Mouse (Mus musculus): ENCODE measurements around the gene Ptpn7. TPM values are rescaled to one million over a fixed set of nuclear protein-coding genes. Genes with fewer than 3 reads are reported as not detected.

Ptpn7 gene
- polyA plus RNA-seq, 1 experiment from 2014 or later, result 1.8 TPM

DNA sequence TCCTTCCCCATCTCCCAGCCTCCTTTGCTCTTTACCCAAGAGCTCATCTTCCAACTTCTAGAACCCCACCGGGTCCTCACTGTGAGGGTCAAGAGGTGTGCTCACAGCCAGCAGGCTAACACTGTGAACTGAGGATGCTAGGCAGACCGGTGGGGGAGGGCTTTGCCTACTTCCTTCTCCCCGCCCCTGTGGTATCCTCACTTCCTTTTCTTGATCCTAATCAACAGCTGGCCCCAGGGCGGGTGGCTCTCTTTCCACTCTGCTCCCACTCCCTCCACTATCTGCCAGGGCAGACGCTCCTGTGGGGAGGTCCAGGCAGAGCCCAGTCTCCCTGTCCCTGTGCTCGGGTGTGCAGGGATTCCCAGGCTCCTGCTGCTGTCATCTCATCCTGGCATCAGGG lies 1.5 kb upstream of the Ptpn7 start:
- no peaks in the 10 kb centered on the region for H3K36me3 ChIP-seq (ENCODE audit: control insufficient read depth, insufficient read depth, low read length)
- no peak for DNase-seq (ENCODE audit: low spot score)
- H3K4me1 ChIP-seq (replicated peaks; ENCODE audit: control insufficient read depth, insufficient read depth, low read length), result peaks cover 3% of the 10 kb centered on the region; the same call in 1 of the 2 replicates
- H3K9me3 ChIP-seq (ENCODE audit: control insufficient read depth, low read length), result no peaks in the 10 kb centered on the region
- H3K27ac ChIP-seq (ENCODE audit: low read depth, low read length), result no peak overlapping the region
- no peak overlapping the region for H3K9ac ChIP-seq (ENCODE audit: low read length)
- H3K4me2 ChIP-seq (ENCODE audit: low read depth, low read length, severe bottlenecking), result no peak overlapping the region
- no peak overlapping the region for H3K4me3 ChIP-seq (ENCODE audit: low read depth, low read length)
- ATAC-seq (replicated peaks; ENCODE audit: low FRiP score), result no peak
- H3K27me3 ChIP-seq (ENCODE audit: control insufficient read depth, insufficient read depth, low read length), result no peaks in the 10 kb centered on the region; the same call in 1 of the 2 replicates
- WGBS, result 38% methylated on average over 6 of the region's 6 CpGs

DNA sequence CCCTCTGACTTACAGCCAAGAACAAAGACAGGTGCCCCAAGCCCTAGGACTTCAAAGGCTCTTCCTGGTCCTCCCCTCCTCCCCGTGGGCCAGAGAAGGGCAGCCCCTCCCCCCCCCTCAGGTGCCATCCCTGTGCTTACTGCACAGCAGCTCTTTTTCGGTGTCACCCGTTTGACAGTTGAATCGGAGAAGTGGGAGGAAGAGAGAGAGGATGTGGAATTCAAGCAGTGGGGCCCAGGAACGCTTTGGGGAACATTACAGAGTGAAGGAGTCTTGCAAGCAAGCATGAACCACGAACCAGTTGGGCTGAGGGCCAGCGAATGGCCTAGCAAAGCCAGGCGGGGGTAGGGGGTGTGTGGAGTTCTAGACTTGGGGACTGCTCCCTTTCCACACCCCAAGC lies 940 bp upstream of the Ptpn7 start:
- no peaks in the 10 kb centered on the region for H3K9me3 ChIP-seq (ENCODE audit: control insufficient read depth, low read length)
- H3K4me3 ChIP-seq (ENCODE audit: low read depth, low read length), result no peak overlapping the region
- ATAC-seq (replicated peaks; ENCODE audit: low FRiP score), result no peak
- H3K4me2 ChIP-seq (ENCODE audit: low read depth, low read length, severe bottlenecking), result no peak overlapping the region
- no peak overlapping the region for H3K27ac ChIP-seq (ENCODE audit: low read depth, low read length)
- DNase-seq (ENCODE audit: low spot score), result no peak
- no peak overlapping the region for H3K9ac ChIP-seq (ENCODE audit: low read length)
- no peaks in the 10 kb centered on the region; the same call in 1 of the 2 replicates for H3K27me3 ChIP-seq (ENCODE audit: control insufficient read depth, insufficient read depth, low read length)
- H3K4me1 ChIP-seq (replicated peaks; ENCODE audit: control insufficient read depth, insufficient read depth, low read length), result peaks cover 3% of the 10 kb centered on the region; the same call in 1 of the 2 replicates
- H3K36me3 ChIP-seq (ENCODE audit: control insufficient read depth, insufficient read depth, low read length), result no peaks in the 10 kb centered on the region
- 67% methylated on average over 8 of the region's 8 CpGs for WGBS

DNA sequence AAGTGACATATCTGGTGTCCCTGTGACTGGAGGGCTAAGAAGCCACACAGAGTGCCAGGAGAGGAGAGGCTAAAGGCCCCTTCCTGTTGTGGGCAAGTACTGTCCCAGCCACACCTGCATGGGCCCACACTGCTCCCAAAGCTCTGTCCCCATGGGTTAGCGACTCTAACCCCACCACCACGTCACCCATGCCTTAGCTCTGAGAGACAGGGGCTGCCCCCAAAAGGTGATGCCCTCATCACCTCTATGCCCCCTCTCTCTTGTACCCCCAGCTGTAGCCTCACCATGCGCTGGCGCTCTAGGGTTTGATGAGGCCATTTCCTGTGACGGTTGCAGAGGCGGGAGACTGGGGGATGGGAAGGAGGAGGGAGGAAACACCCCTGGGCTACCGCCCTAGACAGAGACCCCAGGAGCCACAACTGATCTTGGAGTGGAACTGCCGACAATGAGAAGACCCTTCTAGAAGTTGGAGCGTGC lies 431 bp downstream of the Ptpn7 start:
- H3K27me3 ChIP-seq (ENCODE audit: control insufficient read depth, insufficient read depth, low read length), result no peaks in the 10 kb centered on the region
- no peaks in the 10 kb centered on the region for H3K36me3 ChIP-seq (ENCODE audit: control insufficient read depth, insufficient read depth, low read length)
- ATAC-seq (replicated peaks; ENCODE audit: low FRiP score), result no peak
- no peak overlapping the region for H3K9ac ChIP-seq (ENCODE audit: low read length)
- DNase-seq (ENCODE audit: low spot score), result peak; percentile 44
- no peak overlapping the region for H3K4me2 ChIP-seq (ENCODE audit: low read depth, low read length, severe bottlenecking)
- H3K4me3 ChIP-seq (ENCODE audit: low read depth, low read length), result no peak overlapping the region
- no peak overlapping the region for H3K27ac ChIP-seq (ENCODE audit: low read depth, low read length)
- WGBS, result 86% methylated on average over 9 of the region's 9 CpGs
- no peaks in the 10 kb centered on the region for H3K9me3 ChIP-seq (ENCODE audit: control insufficient read depth, low read length)
- peaks cover 3% of the 10 kb centered on the region; the same call in 1 of the 2 replicates for H3K4me1 ChIP-seq (replicated peaks; ENCODE audit: control insufficient read depth, insufficient read depth, low read length)

DNA sequence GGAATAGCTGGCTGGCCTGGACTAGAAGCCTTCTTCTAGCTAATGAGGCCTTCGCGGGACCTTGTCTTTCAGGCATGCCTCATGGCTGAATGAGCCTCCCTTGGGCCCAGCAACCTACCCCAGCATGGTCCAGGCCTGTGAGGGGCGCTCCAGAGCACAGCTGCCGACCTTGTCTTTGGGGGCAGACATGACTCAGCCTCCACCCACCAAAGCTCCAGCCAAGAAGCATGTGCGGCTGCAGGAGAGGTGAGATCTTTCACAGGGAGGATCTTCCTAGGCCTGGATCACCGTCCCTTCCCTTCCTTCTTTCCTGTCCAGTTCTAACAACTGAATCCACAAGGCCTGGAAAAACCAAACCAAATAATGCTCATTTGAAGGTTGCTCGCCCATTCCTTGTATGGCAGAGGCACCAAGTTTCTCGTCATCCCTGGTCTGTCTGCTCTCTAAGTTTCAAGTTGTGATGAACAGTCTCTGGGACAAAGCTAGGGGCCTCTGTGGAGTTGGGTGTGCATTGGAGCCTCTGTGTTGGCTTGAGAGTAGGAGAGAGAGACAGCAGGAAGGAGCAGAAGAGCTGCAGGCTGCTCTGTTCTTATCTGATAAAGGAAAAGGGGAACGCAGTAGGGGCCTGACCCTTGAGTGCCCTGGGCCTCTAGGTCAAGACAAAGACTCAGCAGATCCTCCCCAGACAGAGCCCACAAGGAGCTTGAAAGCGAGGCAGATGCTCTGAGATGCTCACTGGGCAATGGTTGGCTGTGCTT lies 1.4 kb downstream of the Ptpn7 start:
- Histone ChIP-seq H3K27ac (ENCODE audit: low read depth, low read length) (no peak overlapping the region), H3K4me1 (replicated peaks; ENCODE audit: control insufficient read depth, insufficient read depth, low read length) (peaks cover 3% of the 10 kb centered on the region; the same call in 1 of the 2 replicates), H3K27me3 (ENCODE audit: control insufficient read depth, insufficient read depth, low read length) (no peaks in the 10 kb centered on the region), H3K9ac (ENCODE audit: low read length) (no peak overlapping the region), H3K4me2 (ENCODE audit: low read depth, low read length, severe bottlenecking) (no peak overlapping the region), H3K36me3 (ENCODE audit: control insufficient read depth, insufficient read depth, low read length) (no peaks in the 10 kb centered on the region), H3K4me3 (ENCODE audit: low read depth, low read length) (no peak overlapping the region), H3K9me3 (ENCODE audit: control insufficient read depth, low read length) (no peaks in the 10 kb centered on the region)
- ATAC-seq (replicated peaks; ENCODE audit: low FRiP score) (no peak), DNase-seq (ENCODE audit: low spot score) (no peak)
- whole genome bisulfite sequencing, result 85% methylated on average over 10 of the region's 10 CpGs

DNA sequence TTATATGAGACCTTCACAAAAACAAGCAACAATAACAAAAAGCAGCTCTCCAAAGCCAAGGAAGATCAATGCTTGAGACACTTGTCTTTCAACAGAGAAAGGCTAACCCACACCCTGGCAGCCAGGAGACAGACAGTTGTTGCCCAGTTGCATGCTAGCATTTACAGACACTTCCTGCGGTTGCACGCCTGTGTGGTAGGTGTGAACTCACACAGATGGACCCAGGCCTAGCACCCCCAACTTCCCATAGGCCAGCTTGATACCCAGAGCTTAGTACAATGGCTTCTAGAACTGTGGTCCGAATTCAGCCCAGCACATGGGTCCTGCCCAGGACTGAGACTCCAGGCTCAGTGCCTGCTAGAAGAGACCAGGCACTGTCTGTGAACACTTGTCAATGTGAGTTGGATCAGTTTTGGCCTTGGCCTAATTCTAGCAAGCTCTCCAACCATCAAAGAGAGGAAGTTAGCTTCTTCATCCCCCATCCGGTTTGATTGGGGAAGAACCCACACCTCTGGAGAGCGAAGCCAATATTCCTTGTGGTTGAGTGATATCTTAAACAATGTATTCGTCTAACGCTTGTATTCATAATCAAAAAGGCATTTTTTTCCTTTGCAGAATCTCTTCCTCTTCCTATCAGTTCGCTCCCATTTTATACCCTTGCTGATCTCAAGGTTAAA lies 2.7 kb downstream of the Ptpn7 start:
- no peak overlapping the region for H3K4me2 ChIP-seq (ENCODE audit: low read depth, low read length, severe bottlenecking)
- H3K4me1 ChIP-seq (replicated peaks; ENCODE audit: control insufficient read depth, insufficient read depth, low read length), result no peaks in the 10 kb centered on the region
- no peak overlapping the region for H3K9ac ChIP-seq (ENCODE audit: low read length)
- WGBS, result 89% methylated on average over 8 of the region's 8 CpGs
- H3K36me3 ChIP-seq (ENCODE audit: control insufficient read depth, insufficient read depth, low read length), result no peaks in the 10 kb centered on the region
- H3K9me3 ChIP-seq (ENCODE audit: control insufficient read depth, low read length), result no peaks in the 10 kb centered on the region
- H3K4me3 ChIP-seq (ENCODE audit: low read depth, low read length), result no peak overlapping the region
- ATAC-seq (replicated peaks; ENCODE audit: low FRiP score) (no peak), DNase-seq (ENCODE audit: low spot score) (no peak)
- H3K27me3 ChIP-seq (ENCODE audit: control insufficient read depth, insufficient read depth, low read length), result no peaks in the 10 kb centered on the region
- no peak overlapping the region for H3K27ac ChIP-seq (ENCODE audit: low read depth, low read length)

DNA sequence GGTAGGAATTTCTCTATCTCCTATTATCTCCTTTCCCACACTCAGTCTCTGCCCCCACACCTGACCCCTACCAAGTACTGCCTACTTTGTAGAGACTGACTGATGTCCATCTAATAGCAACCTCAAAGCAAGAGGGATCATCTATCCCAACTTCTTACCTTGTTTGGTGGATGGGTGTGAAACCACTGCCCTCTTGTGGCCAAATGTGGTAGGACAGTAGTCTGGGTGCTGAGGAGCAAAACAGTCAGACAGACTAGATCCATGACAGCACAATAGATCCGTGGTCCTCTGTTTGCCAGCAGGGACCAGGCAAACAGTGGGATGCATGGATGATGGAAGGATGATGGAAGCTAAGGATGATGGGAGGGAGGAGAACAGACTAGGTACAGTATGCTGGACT lies 4.0 kb downstream of the Ptpn7 start:
- no peak overlapping the region for H3K4me2 ChIP-seq (ENCODE audit: low read depth, low read length, severe bottlenecking)
- H3K4me3 ChIP-seq (ENCODE audit: low read depth, low read length), result no peak overlapping the region
- no peaks in the 10 kb centered on the region for H3K36me3 ChIP-seq (ENCODE audit: control insufficient read depth, insufficient read depth, low read length)
- H3K27me3 ChIP-seq (ENCODE audit: control insufficient read depth, insufficient read depth, low read length), result no peaks in the 10 kb centered on the region
- ATAC-seq (replicated peaks; ENCODE audit: low FRiP score) (no peak), DNase-seq (ENCODE audit: low spot score) (peak; percentile 90)
- H3K4me1 ChIP-seq (replicated peaks; ENCODE audit: control insufficient read depth, insufficient read depth, low read length), result no peaks in the 10 kb centered on the region
- no peak overlapping the region for H3K9ac ChIP-seq (ENCODE audit: low read length)
- H3K9me3 ChIP-seq (ENCODE audit: control insufficient read depth, low read length), result no peaks in the 10 kb centered on the region
- no peak overlapping the region for H3K27ac ChIP-seq (ENCODE audit: low read depth, low read length)
- 10% methylated on average over 1 of the region's 1 CpGs for WGBS

DNA sequence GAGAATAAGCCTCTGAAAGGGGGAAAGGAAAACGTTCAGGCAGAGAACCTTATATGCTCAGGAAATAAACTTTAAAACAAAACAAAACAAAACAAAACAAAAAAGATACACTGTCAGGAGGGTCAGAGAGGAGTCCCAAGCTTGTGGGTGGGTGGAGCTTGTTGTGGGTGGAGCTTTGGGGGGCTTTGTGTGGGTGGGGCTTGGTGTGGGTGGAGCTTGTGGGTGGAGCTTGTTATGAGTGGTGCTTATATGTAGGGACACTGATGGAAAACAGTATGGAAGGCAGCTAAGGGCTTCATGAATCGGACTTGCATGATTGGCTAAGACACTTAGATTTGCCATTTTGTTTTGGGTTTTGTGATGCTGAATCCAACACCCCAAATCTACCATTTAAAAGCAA lies 7.4 kb downstream of the Ptpn7 start:
- ATAC-seq (replicated peaks; ENCODE audit: low FRiP score), result no peak
- H3K4me2 ChIP-seq (ENCODE audit: low read depth, low read length, severe bottlenecking), result no peak overlapping the region
- no peaks in the 10 kb centered on the region for H3K9me3 ChIP-seq (ENCODE audit: control insufficient read depth, low read length)
- no peak overlapping the region for H3K27ac ChIP-seq (ENCODE audit: low read depth, low read length)
- no peak overlapping the region for H3K9ac ChIP-seq (ENCODE audit: low read length)
- H3K4me1 ChIP-seq (replicated peaks; ENCODE audit: control insufficient read depth, insufficient read depth, low read length), result no peaks in the 10 kb centered on the region
- DNase-seq (ENCODE audit: low spot score), result peak; percentile 42
- WGBS, result 75% methylated on average over 2 of the region's 2 CpGs
- H3K27me3 ChIP-seq (ENCODE audit: control insufficient read depth, insufficient read depth, low read length), result no peaks in the 10 kb centered on the region
- no peak overlapping the region for H3K4me3 ChIP-seq (ENCODE audit: low read depth, low read length)
- H3K36me3 ChIP-seq (ENCODE audit: control insufficient read depth, insufficient read depth, low read length), result no peaks in the 10 kb centered on the region

DNA sequence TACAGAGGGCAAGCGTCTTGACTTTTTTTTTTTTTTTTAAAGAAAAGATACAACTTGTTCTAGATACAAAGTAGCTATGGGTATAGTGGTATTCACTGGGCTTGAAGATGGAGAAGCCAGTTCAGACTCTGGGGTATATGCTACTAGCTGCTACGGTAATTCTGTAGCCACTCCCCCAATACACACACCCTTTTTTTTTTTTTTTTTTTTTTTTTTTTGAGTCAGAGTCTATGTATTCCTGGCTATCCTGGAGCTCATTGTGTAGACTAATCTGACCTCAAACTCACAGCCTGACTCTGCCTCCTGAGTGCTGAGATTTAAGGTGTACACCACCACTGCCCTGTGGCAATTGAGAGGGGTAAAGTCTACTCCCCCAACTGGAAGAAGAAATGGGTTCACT lies 10.0 kb downstream of the Ptpn7 start:
- Histone ChIP-seq H3K4me1 (replicated peaks; ENCODE audit: control insufficient read depth, insufficient read depth, low read length) (no peaks in the 10 kb centered on the region), H3K4me3 (ENCODE audit: low read depth, low read length) (no peak overlapping the region), H3K9ac (ENCODE audit: low read length) (no peak overlapping the region), H3K4me2 (ENCODE audit: low read depth, low read length, severe bottlenecking) (no peak overlapping the region), H3K27ac (ENCODE audit: low read depth, low read length) (no peak overlapping the region), H3K27me3 (ENCODE audit: control insufficient read depth, insufficient read depth, low read length) (no peaks in the 10 kb centered on the region), H3K9me3 (ENCODE audit: control insufficient read depth, low read length) (no peaks in the 10 kb centered on the region), H3K36me3 (ENCODE audit: control insufficient read depth, insufficient read depth, low read length) (no peaks in the 10 kb centered on the region)
- WGBS, result 73% methylated on average over 2 of the region's 2 CpGs
- DNase-seq (ENCODE audit: low spot score) (no peak), ATAC-seq (replicated peaks; ENCODE audit: low FRiP score) (no peak)

Data from forebrain, embryonic 11.5 days (tissue).